Mouse (Mus musculus): ENCODE data around the gene Foxo1.

Foxo1 gene

GRCm38 (mm10) chr3:52308586-52309321 is 40.6 kb downstream of the Foxo1 start:
- no peak for DNase-seq (ENCODE audit: low spot score in 2 of 2)

GRCm38 (mm10) chr3:52320516-52321270 is 52.6 kb downstream of the Foxo1 start:
- DNase-seq (ENCODE audit: low spot score in 2 of 2) = no peak

- DNase-seq (ENCODE audit: low spot score in 2 of 2) = no peak
These were observed 54.6 kb downstream of the Foxo1 start for GRCm38 (mm10) chr3:52322401-52323385.

- DNase-seq (ENCODE audit: low spot score in 2 of 2) = no peak
These were observed 56.9 kb downstream of the Foxo1 start for GRCm38 (mm10) chr3:52325006-52325405.

GRCm38 (mm10) chr3:52326687-52327086 is 58.6 kb downstream of the Foxo1 start:
- no peak for DNase-seq (ENCODE audit: low spot score in 2 of 2)

GRCm38 (mm10) chr3:52327146-52327545 is 59.0 kb downstream of the Foxo1 start:
- DNase-seq (ENCODE audit: low spot score in 2 of 2) = no peak

- DNase-seq (ENCODE audit: low spot score in 2 of 2) = no peak
These were observed 63.6 kb downstream of the Foxo1 start for GRCm38 (mm10) chr3:52331709-52332108.

GRCm38 (mm10) chr3:52338761-52339160 is 70.6 kb downstream of the Foxo1 start:
- no peak for DNase-seq (ENCODE audit: low spot score in 2 of 2)

GRCm38 (mm10) chr3:52340336-52341034 is 72.3 kb downstream of the Foxo1 start:
- no peak for DNase-seq (ENCODE audit: low spot score in 2 of 2)

- DNase-seq (ENCODE audit: low spot score in 2 of 2) = no peak
These were observed 74.1 kb downstream of the Foxo1 start for GRCm38 (mm10) chr3:52342226-52342625.

GRCm38 (mm10) chr3:52342801-52343200 is 74.7 kb downstream of the Foxo1 start:
- DNase-seq (ENCODE audit: low spot score in 2 of 2) = no peak

- no peak for DNase-seq (ENCODE audit: low spot score in 2 of 2)
These were observed 75.3 kb downstream of the Foxo1 start for GRCm38 (mm10) chr3:52343270-52344070.

- no peak for DNase-seq (ENCODE audit: low spot score in 2 of 2)
These were observed 77.7 kb downstream of the Foxo1 start for GRCm38 (mm10) chr3:52345881-52346280.

GRCm38 (mm10) chr3:52346986-52347710 is 79.0 kb downstream of the Foxo1 start:
- DNase-seq (ENCODE audit: low spot score in 2 of 2) = no peak

- no peak for DNase-seq (ENCODE audit: low spot score in 2 of 2)
These were observed 80.0 kb downstream of the Foxo1 start for GRCm38 (mm10) chr3:52347980-52348622.

- DNase-seq (ENCODE audit: low spot score in 2 of 2) = no peak
These were observed 82.5 kb downstream of the Foxo1 start for GRCm38 (mm10) chr3:52350636-52351035.

GRCm38 (mm10) chr3:52351901-52352300 is 83.8 kb downstream of the Foxo1 start:
- DNase-seq (ENCODE audit: low spot score in 2 of 2) = no peak

- no peak for DNase-seq (ENCODE audit: low spot score in 2 of 2)
These were observed 86.1 kb downstream of the Foxo1 start for GRCm38 (mm10) chr3:52354203-52354602.

GRCm38 (mm10) chr3:52357265-52357953 is 89.3 kb downstream of the Foxo1 start:
- DNase-seq (ENCODE audit: low spot score in 2 of 2) = no peak

Data from urinary bladder, postnatal 4 days (tissue).